Comparison of ENCODE assay signal across 8 mouse cellular contexts in genomic region chr2:91069306-91070000, GRCm38 (mm10). TPM values are rescaled to one million over a fixed set of nuclear protein-coding genes. Genes with fewer than 3 reads are reported as not detected.
DNase-seq lines count a peak whose midpoint lies in the region; ATAC-seq and TF ChIP-seq lines count a peak whose summit lies in the region.

No protein-coding gene starts in this region.

- peak overlapping the region; percentile 86 for H3K9ac ChIP-seq in heart, embryonic 14.5 days (ENCODE audit: low read length)
- peak overlapping the region; percentile 79 for H3K9ac ChIP-seq in liver, embryonic 11.5 days (ENCODE audit: low read depth, low read length)

- intact Hi-C loops in gastrocnemius, adult 2 months (cut with DNase I) = no loop called here

- TF ChIP-seq CTCF in gastrocnemius, adult 2 months (IDR thresholded peaks at IDR 0.05) = no peak
- no peak for TF ChIP-seq CTCF in olfactory bulb, adult 2 months (IDR thresholded peaks at IDR 0.05; ENCODE audit: insufficient read depth, low read depth, low read length)

- 5% methylated on average over 14 of the region's 14 CpGs for WGBS in heart, embryonic 14.5 days
- 10% methylated on average over 14 of the region's 14 CpGs for WGBS in liver, embryonic 11.5 days
- 5% methylated on average over 14 of the region's 14 CpGs for WGBS in olfactory bulb, adult 2 months

- peak; percentile 46 for DNase-seq in gastrocnemius, adult 2 months
- DNase-seq in gastrocnemius, postnatal 25 days = no peak
- DNase-seq in MN1 (ENCODE audit: low spot score) = peak; percentile 30
- no peak for DNase-seq in liver, embryonic 11.5 days (ENCODE audit: low spot score)
- no peak for DNase-seq in thymus, postnatal 25 days
- DNase-seq in gastrocnemius, adult 18-20 months (ENCODE audit: low spot score) = no peak

- H3K27ac ChIP-seq in gastrocnemius, adult 2 months = peak overlapping the region; percentile 95
- peak overlapping the region; percentile 91 to 93 for H3K27ac ChIP-seq in heart, embryonic 14.5 days (replicated peaks in 1 of 2; ENCODE audit: control insufficient read depth in 1 of 2, insufficient read depth in 1 of 2, low read depth in 2 of 2, low read length in 2 of 2)
- peak overlapping the region; percentile 80; the same call in 1 of the 2 replicates for H3K27ac ChIP-seq in liver, embryonic 11.5 days (ENCODE audit: low read depth, low read length)
- H3K27ac ChIP-seq in olfactory bulb, adult 2 months (ENCODE audit: insufficient read depth, low read depth, low read length) = peak overlapping the region; percentile 54

- no peak; the same call in 1 of the 2 replicates for TF ChIP-seq POLR2A in olfactory bulb, adult 2 months (IDR thresholded peaks at IDR 0.05; ENCODE audit: insufficient read depth, low read depth, low read length)

- H3K4me1 ChIP-seq in heart, embryonic 14.5 days (ENCODE audit: control insufficient read depth in 2 of 2, insufficient read depth in 2 of 2, low read length in 2 of 2) = peaks cover 17 to 34% of the 10 kb centered on the region in 2 experiments
- H3K4me1 ChIP-seq in liver, embryonic 11.5 days (replicated peaks; ENCODE audit: control insufficient read depth, insufficient read depth, low read length) = peaks cover 14% of the 10 kb centered on the region
- peaks cover 19% of the 10 kb centered on the region for H3K4me1 ChIP-seq in olfactory bulb, adult 2 months (ENCODE audit: control insufficient read depth, insufficient read depth, low read length)

- H3K4me3 ChIP-seq in gastrocnemius, adult 2 months = peak overlapping the region; percentile 86
- peak overlapping the region; percentile 59 to 76 for H3K4me3 ChIP-seq in heart, embryonic 14.5 days (ENCODE audit: control insufficient read depth in 1 of 2, insufficient read depth in 1 of 2, low read depth in 1 of 2, low read length in 2 of 2)
- H3K4me3 ChIP-seq in liver, embryonic 11.5 days (ENCODE audit: low read depth, low read length) = peak overlapping the region; percentile 60
- H3K4me3 ChIP-seq in olfactory bulb, adult 2 months (ENCODE audit: insufficient read depth, low read depth, low read length) = peak overlapping the region; percentile 81

- no peaks in the 10 kb centered on the region for H3K27me3 ChIP-seq in heart, embryonic 14.5 days (ENCODE audit: control insufficient read depth, insufficient read depth, low read length)
- no peaks in the 10 kb centered on the region for H3K27me3 ChIP-seq in liver, embryonic 11.5 days (replicated peaks; ENCODE audit: control insufficient read depth, insufficient read depth, low read length)

- H3K36me3 ChIP-seq in heart, embryonic 14.5 days (ENCODE audit: control insufficient read depth, insufficient read depth, low read length) = peaks cover 32% of the 10 kb centered on the region
- H3K36me3 ChIP-seq in liver, embryonic 11.5 days (ENCODE audit: control insufficient read depth, insufficient read depth, low read length) = no peaks in the 10 kb centered on the region

- ATAC-seq in heart, embryonic 14.5 days (ENCODE audit: insufficient number of reproducible peaks, insufficient read depth, low FRiP score, low read depth) = no peak
- ATAC-seq in liver, embryonic 11.5 days (replicated peaks; ENCODE audit: low FRiP score) = peak; percentile 4; the same call in 1 of the 2 replicates

- H3K9me3 ChIP-seq in heart, embryonic 14.5 days (ENCODE audit: control insufficient read depth, low read length) = no peaks in the 10 kb centered on the region
- H3K9me3 ChIP-seq in liver, embryonic 11.5 days (ENCODE audit: control insufficient read depth, low read length) = no peaks in the 10 kb centered on the region

- peak overlapping the region; percentile 93 for H3K4me2 ChIP-seq in heart, embryonic 14.5 days (ENCODE audit: low read length)
- peak overlapping the region; percentile 81 for H3K4me2 ChIP-seq in liver, embryonic 11.5 days

RNA-seq across cellular contexts. Expression of gene Slc39a13, which starts 0.8 kb away (rescaled TPM):
- total RNA-seq in gastrocnemius, adult 2 months (2021) = 10 to 100 TPM; 18.7 to 22.0 TPM
- total RNA-seq in gastrocnemius, postnatal 25 days (2021) = 10 to 100 TPM; 21.8 to 22.5 TPM
- 50.6 and 52.0 TPM in 2 replicates for polyA plus RNA-seq in heart, embryonic 14.5 days (2014; fragmentation: Nextera tagmentation; extraction: Ambion mirVana)
- 19.6 and 20.0 TPM in 2 replicates for polyA plus RNA-seq in liver, embryonic 11.5 days (2014; fragmentation: Nextera tagmentation; extraction: Ambion mirVana)
- polyA plus RNA-seq in olfactory bulb, adult 2 months (2012; ENCODE audit: insufficient read depth, insufficient read length, low replicate concordance, missing spikeins) = not detected in 2 replicates
- total RNA-seq in gastrocnemius, adult 18-20 months (2021) = 10 to 100 TPM; 16.9 to 19.9 TPM

RNA-seq across cellular contexts. Expression of gene Spi1, which starts 12.7 kb away (rescaled TPM):
- total RNA-seq in gastrocnemius, adult 2 months (2021) = 1 to 10 TPM in 1 of 2 experiments, under 1 TPM in 1; 0.87 to 1.2 TPM
- 1 to 10 TPM in 1 of 2 experiments, under 1 TPM in 1; 0.95 to 1.6 TPM for total RNA-seq in gastrocnemius, postnatal 25 days (2021)
- polyA plus RNA-seq in heart, embryonic 14.5 days (2014; fragmentation: Nextera tagmentation; extraction: Ambion mirVana) = 4.8 and 5.1 TPM in 2 replicates
- 19.5 and 22.7 TPM in 2 replicates for polyA plus RNA-seq in liver, embryonic 11.5 days (2014; fragmentation: Nextera tagmentation; extraction: Ambion mirVana)
- not detected in 2 replicates for polyA plus RNA-seq in olfactory bulb, adult 2 months (2012; ENCODE audit: insufficient read depth, insufficient read length, low replicate concordance, missing spikeins)
- total RNA-seq in gastrocnemius, adult 18-20 months (2021) = 1 to 10 TPM in 1 of 2 experiments, under 1 TPM in 1; 0.43 to 1.1 TPM

RNA-seq across cellular contexts. Expression of gene Psmc3, which starts 15.6 kb away (rescaled TPM):
- 100 to 1,000 TPM; 226 to 256 TPM for total RNA-seq in gastrocnemius, adult 2 months (2021)
- 100 to 1,000 TPM; 223 to 225 TPM for total RNA-seq in gastrocnemius, postnatal 25 days (2021)
- polyA plus RNA-seq in heart, embryonic 14.5 days (2014; fragmentation: Nextera tagmentation; extraction: Ambion mirVana) = 275 and 293 TPM in 2 replicates
- polyA plus RNA-seq in liver, embryonic 11.5 days (2014; fragmentation: Nextera tagmentation; extraction: Ambion mirVana) = 324 and 347 TPM in 2 replicates
- polyA plus RNA-seq in olfactory bulb, adult 2 months (2012; ENCODE audit: insufficient read depth, insufficient read length, low replicate concordance, missing spikeins) = not detected in 2 replicates
- 100 to 1,000 TPM; 249 to 273 TPM for total RNA-seq in gastrocnemius, adult 18-20 months (2021)

RNA-seq across cellular contexts. Expression of gene Rapsn, which starts 34.0 kb away (rescaled TPM):
- 10 to 100 TPM; 28.3 to 30.2 TPM for total RNA-seq in gastrocnemius, adult 2 months (2021)
- 10 to 100 TPM; 23.1 to 26.0 TPM for total RNA-seq in gastrocnemius, postnatal 25 days (2021)
- polyA plus RNA-seq in heart, embryonic 14.5 days (2014; fragmentation: Nextera tagmentation; extraction: Ambion mirVana) = 29.8 and 31.0 TPM in 2 replicates
- 1.4 and 2.0 TPM in 2 replicates for polyA plus RNA-seq in liver, embryonic 11.5 days (2014; fragmentation: Nextera tagmentation; extraction: Ambion mirVana)
- not detected in 2 replicates for polyA plus RNA-seq in olfactory bulb, adult 2 months (2012; ENCODE audit: insufficient read depth, insufficient read length, low replicate concordance, missing spikeins)
- 10 to 100 TPM; 27.4 to 28.9 TPM for total RNA-seq in gastrocnemius, adult 18-20 months (2021)

RNA-seq across cellular contexts. Expression of gene Mybpc3, which starts 48.5 kb away (rescaled TPM):
- under 1 TPM in 1 of 2 experiments, not detected in 1; 0.06 TPM for total RNA-seq in gastrocnemius, adult 2 months (2021)
- not detected for total RNA-seq in gastrocnemius, postnatal 25 days (2021)
- 789 and 806 TPM in 2 replicates for polyA plus RNA-seq in heart, embryonic 14.5 days (2014; fragmentation: Nextera tagmentation; extraction: Ambion mirVana)
- polyA plus RNA-seq in liver, embryonic 11.5 days (2014; fragmentation: Nextera tagmentation; extraction: Ambion mirVana) = 1.2 and 5.0 TPM in 2 replicates
- not detected in 2 replicates for polyA plus RNA-seq in olfactory bulb, adult 2 months (2012; ENCODE audit: insufficient read depth, insufficient read length, low replicate concordance, missing spikeins)
- not detected for total RNA-seq in gastrocnemius, adult 18-20 months (2021)

Comparison
In these comparisons a context has a peak if more than half of its experiments do, and no peak if none do; other contexts are left out.
1. DNase-seq: peak in gastrocnemius, adult 2 months (single experiment) and MN1 (single experiment); none in gastrocnemius, postnatal 25 days (single experiment), liver, embryonic 11.5 days (single experiment), thymus, postnatal 25 days (single experiment) and gastrocnemius, adult 18-20 months (single experiment).
2. Peak in every context shown above with its lines, with median percentiles within 50 percentile points of each other: H3K27ac ChIP-seq and H3K4me3 ChIP-seq.